Mouse (Mus musculus) frontal cortex, adult (tissue): ENCODE data around the gene Cxcl15.
A peak's percentile ranks its signal among the peaks of the same experiment; 100 is the strongest.

Experiments
- ATAC-seq: cut with Nextera tagmentation; 2 replicates; pipeline ENCODE4 v1.9.2; 2017; ENCODE audit warnings: mild to moderate bottlenecking, moderate library complexity, mixed read lengths; ENCODE audit not compliant: low TSS enrichment

Gene Cxcl15

DNA sequence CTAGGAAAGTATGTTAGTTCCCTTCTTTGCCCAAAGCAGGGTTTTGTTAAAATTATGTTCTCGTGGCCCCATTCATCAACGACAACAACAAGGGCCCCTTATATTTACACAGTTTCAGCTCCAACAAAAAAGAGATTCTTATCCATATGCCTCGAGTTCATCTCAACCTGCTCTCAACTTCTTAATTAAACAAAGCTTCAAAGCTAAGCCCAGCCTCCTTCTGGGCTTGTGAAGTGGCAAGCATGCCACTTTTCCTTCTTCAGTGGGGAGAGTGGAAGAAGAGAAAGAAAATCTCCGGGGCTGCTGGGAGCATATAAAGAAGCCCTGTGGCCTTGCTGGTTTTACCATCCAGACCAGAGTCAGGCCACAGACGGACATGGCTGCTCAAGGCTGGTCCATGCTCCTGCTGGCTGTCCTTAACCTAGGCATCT lies at the start of gene Cxcl15:
TSS of gene Cxcl15 (plus strand) at position 340 of the 431 bp plus-strand sequence.
- no peak for ATAC-seq

DNA sequence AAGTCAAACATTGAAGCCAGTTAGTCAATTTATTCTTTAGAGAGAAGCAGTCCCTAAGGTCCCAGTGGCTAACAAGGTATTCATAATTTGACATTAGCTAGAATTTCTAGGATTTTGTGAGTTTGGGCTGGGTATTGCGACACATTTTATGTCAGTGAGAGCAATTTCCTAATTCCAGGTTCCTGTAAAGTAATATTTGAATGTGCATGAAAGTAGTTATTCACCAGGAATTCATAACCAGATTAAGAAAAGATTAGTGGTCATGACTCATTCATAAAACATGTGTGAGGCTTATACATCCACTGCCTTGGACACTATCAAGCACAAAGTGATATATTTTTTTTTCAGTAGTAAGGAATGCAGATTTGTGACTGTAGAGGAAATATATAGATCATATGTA lies 40.4 kb upstream of the Cxcl15 start:
- ATAC-seq, result no peak

- ATAC-seq, result no peak
Measured at GRCm38 (mm10) chr5:90758020-90758605, 36.2 kb upstream of the Cxcl15 start.

DNA sequence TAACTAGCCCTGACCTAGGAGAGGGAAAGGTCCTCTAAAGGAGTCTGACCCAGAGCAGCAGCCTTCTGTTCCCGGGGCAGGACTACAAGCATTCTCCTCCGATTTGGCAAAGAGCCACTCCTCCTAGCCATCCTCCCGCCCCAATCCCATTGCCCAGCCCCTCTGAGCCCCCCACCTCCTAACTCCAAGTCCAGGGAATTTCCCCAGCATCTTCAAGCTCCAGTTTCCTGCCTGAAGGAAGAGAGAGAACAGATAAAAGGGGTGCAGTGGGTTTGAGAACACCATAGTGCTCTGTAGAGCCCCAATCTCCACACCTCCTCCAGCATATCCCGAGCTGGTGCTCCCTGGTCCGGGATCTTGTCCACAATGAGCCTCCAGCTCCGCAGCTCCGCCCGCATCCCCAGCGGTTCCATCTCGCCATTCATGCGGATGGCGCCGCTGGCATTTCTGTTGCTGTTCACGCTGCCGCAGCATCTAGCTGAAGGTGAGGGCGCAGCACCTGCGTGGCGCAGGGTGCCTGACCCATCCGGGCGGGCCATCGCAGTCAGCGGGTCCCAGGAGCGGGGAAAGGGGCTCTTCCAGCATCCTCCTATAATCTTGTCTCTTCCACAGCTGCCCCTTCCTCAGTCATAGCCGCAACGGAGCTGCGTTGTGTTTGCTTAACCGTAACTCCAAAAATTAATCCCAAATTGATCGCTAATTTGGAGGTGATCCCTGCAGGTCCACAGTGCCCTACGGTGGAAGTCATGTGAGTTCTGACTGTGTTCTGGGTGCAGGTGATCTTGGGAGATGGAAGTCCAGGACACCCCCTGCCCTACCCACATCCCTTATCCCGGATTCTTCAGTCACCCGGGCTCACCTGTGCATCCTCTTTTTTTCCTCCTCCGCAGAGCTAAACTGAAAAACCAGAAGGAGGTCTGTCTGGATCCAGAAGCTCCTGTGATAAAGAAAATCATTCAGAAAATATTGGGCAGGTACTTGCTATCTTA lies 35.0 kb upstream of the Cxcl15 start, which contains the start of gene Cxcl5:
TSS of gene Cxcl5 (plus strand) at position 284 of the 989 bp plus-strand sequence.
- peak; percentile 74 for ATAC-seq

GRCm38 (mm10) chr5:90760303-90760702 lies 34.0 kb upstream of the Cxcl15 start:
- no peak for ATAC-seq

DNA sequence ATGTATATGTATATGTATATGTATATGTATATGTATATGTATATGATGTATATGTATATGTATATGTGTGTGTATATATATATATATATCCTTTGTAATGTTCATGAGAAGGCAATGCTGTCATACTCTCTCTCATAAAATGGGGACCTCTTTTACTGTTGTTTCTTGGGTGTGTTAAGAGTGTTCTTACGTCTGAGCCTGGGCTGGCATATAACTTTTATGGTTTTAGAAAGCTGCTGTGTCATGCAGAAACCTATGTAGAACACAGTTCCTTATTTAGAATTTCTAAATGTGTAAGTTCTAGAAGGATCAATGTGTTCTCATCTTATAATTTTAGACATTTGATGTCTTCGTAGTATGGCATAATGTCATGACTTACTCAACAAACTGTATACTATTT lies 33.5 kb upstream of the Cxcl15 start:
- ATAC-seq, result no peak

GRCm38 (mm10) chr5:90761834-90762233 lies 32.5 kb upstream of the Cxcl15 start:
- no peak for ATAC-seq

DNA sequence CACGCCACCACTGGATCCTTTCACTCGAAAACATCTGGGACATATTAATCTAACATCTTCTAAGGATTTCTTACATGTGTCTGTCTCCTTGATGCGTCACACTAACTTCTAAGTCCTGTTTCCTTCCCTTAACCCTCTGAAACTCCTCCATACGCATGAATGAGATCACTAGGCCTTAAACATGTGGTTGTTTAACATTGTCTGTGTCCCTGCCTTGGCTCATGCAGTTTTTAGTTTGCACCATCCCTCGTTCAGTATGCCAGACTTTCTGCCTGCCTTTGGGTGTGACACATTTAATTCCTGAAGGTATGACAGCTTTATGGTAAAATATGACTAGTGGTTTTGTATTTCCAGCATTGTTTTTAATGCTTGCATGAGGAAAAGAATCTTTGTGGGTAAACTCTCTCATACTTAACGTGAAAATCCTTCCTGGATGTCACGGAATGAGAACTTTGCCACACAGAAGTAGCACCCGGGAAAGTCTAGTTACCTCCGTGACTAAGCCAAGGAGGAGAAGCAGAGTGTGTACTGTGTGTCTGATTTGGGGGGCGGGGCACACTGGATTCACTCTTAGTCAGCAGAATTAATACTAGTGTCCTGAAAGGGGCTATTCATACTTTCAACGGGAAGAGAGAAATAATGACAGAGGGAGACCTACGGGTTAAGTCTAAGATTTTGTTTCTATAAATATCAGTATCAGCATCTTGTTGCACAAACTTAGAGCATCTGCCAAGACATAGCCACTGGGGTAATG lies 30.2 kb upstream of the Cxcl15 start:
- ATAC-seq, result no peak

GRCm38 (mm10) chr5:90765821-90766606 lies 28.3 kb upstream of the Cxcl15 start:
- ATAC-seq, result no peak

- no peak for ATAC-seq
Measured at GRCm38 (mm10) chr5:90768218-90768617, 26.1 kb upstream of the Cxcl15 start, which contains the start of gene Ppbp. TSS of gene Ppbp (plus strand) at chr5:90768518.

- no peak for ATAC-seq
Measured at GRCm38 (mm10) chr5:90771369-90771768, 23.0 kb upstream of the Cxcl15 start.

DNA sequence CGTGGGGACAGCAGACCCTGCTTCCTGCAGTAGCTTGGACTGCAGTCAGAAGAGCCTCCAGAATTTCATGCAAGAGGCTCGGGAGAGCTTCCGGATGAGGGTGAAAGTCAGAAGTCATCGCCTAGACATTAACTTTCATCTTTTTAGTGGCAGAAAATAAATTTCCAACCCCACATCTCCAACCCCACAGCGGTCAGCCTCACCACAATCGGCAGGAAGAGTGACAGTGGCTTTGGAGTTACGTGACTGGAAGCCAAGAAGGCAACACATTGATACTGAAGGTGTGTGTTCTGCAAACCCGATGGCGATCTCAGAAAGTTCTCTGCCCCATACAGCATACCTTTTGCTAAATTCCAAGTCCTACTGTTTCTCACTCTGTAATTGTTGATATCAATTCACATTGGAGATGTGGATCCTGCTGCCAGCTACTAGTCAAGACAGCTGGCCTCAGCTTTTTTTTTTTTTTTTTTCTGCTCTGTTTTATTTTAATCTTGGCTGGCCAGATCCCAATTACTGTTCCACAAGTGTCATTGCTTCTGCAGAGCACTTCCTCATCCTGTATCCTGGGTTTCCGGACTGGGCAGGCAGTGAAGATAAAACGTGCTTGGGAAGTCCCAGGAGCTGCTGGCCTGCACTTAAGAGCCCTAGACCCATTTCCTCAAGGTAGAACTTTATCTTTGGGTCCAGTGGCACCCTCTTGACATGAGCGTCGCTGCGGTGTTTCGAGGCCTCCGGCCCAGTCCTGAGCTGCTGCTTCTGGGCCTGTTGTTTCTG lies 22.3 kb upstream of the Cxcl15 start, which contains the start of gene Pf4:
TSS of gene Pf4 (plus strand) at position 556 of the 774 bp plus-strand sequence.
- 0 out of 2 replicates have a peak, but pooled peaks have one; percentile 38 for ATAC-seq

GRCm38 (mm10) chr5:90775562-90775961 lies 18.8 kb upstream of the Cxcl15 start:
- no peak for ATAC-seq

- ATAC-seq, result no peak
Measured at GRCm38 (mm10) chr5:90777621-90778020, 16.7 kb upstream of the Cxcl15 start.

DNA sequence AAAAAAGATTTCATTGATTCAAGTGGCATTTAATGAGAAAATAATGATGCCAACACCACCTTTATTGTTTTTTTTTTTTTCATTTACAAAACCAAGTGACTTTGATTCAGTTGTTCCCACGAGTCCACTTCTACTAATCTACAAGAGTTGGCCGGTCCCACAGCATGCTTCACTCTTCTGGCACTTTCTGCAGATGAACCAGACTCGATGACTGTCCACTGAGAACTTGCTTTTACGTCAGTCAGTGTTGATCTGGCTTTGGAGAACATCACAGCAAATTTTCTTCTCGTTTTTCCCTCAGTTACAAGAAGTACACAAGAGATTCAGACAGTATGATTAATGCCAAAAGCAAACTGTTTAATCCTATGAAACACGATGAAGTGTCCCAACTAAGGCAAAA lies 15.5 kb upstream of the Cxcl15 start:
- no peak for ATAC-seq

GRCm38 (mm10) chr5:90783697-90784096 lies 10.6 kb upstream of the Cxcl15 start:
- no peak for ATAC-seq

- peak; percentile 59; the same call in 1 of the 2 replicates for ATAC-seq
Measured at GRCm38 (mm10) chr5:90785659-90786588, 8.4 kb upstream of the Cxcl15 start, which contains the start of gene Cxcl3. TSS of gene Cxcl3 (plus strand) at chr5:90786103.

DNA sequence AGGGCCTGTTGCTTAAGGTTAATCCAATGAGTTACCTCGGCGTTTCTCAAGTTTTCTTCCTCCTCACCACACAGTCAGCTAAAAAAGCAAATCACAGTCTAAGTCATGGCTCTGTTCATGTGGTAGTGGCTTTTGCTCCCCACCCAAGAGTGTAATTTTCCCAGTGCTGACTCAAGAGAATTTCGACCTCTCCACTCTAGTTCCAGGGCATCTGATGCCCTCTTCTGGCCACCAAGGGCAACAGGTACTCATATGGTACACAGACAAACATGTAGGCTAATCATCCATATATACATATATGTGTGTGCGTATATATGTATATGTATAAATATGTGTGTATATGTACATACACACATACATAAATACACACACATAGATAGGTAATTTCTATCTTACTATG lies 6.2 kb upstream of the Cxcl15 start:
- ATAC-seq, result no peak
